Mouse (Mus musculus): ENCODE results near the gene Hba-a2.
A peak's percentile ranks its signal among the peaks of the same experiment; 100 is the strongest.

The Hba-a2 gene

DNA sequence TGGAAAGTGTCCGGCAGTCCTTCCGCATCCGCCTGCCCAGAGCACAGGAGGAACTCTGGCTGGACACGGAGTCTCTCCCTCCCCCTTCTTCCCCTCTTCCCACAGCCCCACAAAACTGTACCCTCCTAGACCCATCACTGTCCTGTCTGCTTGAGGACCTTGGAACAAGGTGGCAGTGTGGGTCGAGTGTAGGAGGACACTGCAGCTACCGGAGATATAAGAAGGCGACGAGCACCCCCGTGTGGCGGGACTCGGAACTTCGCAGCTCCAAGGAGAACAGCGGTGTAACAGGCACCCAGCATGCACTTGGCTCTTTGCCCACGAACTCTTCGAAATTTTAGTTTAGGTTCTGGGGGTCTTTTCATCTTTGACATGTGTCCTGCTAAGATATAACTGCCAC is 28.3 kb downstream of the Hba-a2 start:
- peak; percentile 82 for DNase-seq

- no peak for DNase-seq
Measured at GRCm38 (mm10) chr11:32331075-32331474, 34.8 kb downstream of the Hba-a2 start.

GRCm38 (mm10) chr11:32331861-32332260 is 35.6 kb downstream of the Hba-a2 start:
- DNase-seq = no peak

- DNase-seq = no peak
Measured at GRCm38 (mm10) chr11:32333235-32333634, 36.9 kb downstream of the Hba-a2 start.

- DNase-seq = no peak
Measured at GRCm38 (mm10) chr11:32336435-32336907, 40.2 kb downstream of the Hba-a2 start.

DNA sequence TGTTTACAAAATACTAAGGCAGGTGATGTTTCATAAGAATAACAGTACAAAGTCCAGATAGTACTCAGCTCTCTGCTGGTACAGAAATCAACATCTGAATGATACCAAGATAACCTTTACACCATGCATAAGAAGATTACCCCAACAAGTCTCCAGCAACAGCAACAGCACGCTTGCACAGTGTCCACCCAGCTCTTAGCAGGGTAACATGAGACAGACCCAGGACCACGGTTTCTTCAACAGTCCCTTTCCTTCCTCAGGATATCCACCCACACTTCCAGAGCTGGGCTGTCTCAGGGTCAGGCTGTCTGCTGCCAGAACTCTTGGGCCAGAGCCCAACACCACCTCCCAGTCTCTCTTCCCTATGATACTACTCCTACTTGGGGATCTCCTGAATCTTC is 42.8 kb downstream of the Hba-a2 start:
- no peak for DNase-seq

- DNase-seq = peak; percentile 11
Measured at GRCm38 (mm10) chr11:32340476-32341473, 44.5 kb downstream of the Hba-a2 start.

- peak; percentile 60 for DNase-seq
Measured at GRCm38 (mm10) chr11:32342770-32343191, 46.5 kb downstream of the Hba-a2 start.

- DNase-seq = no peak
Measured at GRCm38 (mm10) chr11:32343350-32343749, 47.1 kb downstream of the Hba-a2 start.

GRCm38 (mm10) chr11:32345504-32346297 is 49.4 kb downstream of the Hba-a2 start:
- DNase-seq = no peak

Data from thymus, postnatal 25 days (tissue).